Mouse (Mus musculus) intestine, embryonic 14.5 days (tissue): Measurements from ENCODE around the gene Gm43064. TPM values are rescaled to one million over a fixed set of nuclear protein-coding genes. Genes with fewer than 3 reads are reported as not detected.

Experiments
- ATAC-seq: fragments of 200-750 bp; cut with Nextera tagmentation; replicated peaks from 2 replicates; pipeline ENCODE4 v1.8.0; 2017; ENCODE audit warnings: low read depth, moderate number of reproducible peaks, moderate TSS enrichment, moderate library complexity; ENCODE audit not compliant: low FRiP score, low TSS enrichment
- DNase-seq: peaks from one replicate; pipeline ENCODE4 v3.0.0-alpha.2; 2018; ENCODE audit warnings: low spot score
- H3K27ac ChIP-seq: fragments of 300-500 bp; sonication (generic); 2 replicates; pipeline ENCODE4 v1.5.1; 2014; ENCODE audit warnings: low read depth, mild to moderate bottlenecking, control low read depth
- H3K27me3 ChIP-seq: fragments of 300-500 bp; sonication (generic); replicated peaks from 2 replicates; pipeline ENCODE4 v1.6.1; 2014; ENCODE audit warnings: low read length, control low read depth; ENCODE audit not compliant: control insufficient read depth, insufficient read depth
- H3K36me3 ChIP-seq: fragments of 300-500 bp; sonication (generic); 2 replicates; pipeline ENCODE4 v1.6.1; 2014; ENCODE audit warnings: low read length, control low read depth; ENCODE audit not compliant: control insufficient read depth, insufficient read depth
- H3K4me1 ChIP-seq: fragments of 300-500 bp; sonication (generic); replicated peaks from 2 replicates; pipeline ENCODE4 v1.6.1; 2014; ENCODE audit warnings: low read length, control low read depth, mixed read lengths; ENCODE audit not compliant: control insufficient read depth, insufficient read depth
- H3K4me2 ChIP-seq: fragments of 300-500 bp; sonication (generic); 2 replicates; pipeline ENCODE4 v1.6.1; 2014; ENCODE audit warnings: low read length
- H3K4me3 ChIP-seq: fragments of 300-500 bp; sonication (generic); 2 replicates; pipeline ENCODE4 v1.5.1; 2014; ENCODE audit warnings: low read depth, low read length, control low read depth, mixed read lengths
- H3K9ac ChIP-seq: fragments of 300-500 bp; sonication (generic); 2 replicates; pipeline ENCODE4 v1.6.1; 2014; ENCODE audit warnings: mild to moderate bottlenecking, low read length
- H3K9me3 ChIP-seq: fragments of 300-500 bp; sonication (generic); 2 replicates; pipeline ENCODE4 v1.6.1; 2016; ENCODE audit warnings: low read length, control low read depth; ENCODE audit not compliant: control insufficient read depth
- WGBS: fragments of 180-500 bp; shearing (Covaris S2); extraction: QIAGEN DNeasy Blood & Tissue Kit; methylation state at CpG from one replicate; pipeline ENCODE4 v1.1.7; 2014; 5-methylcytosine and 5-hydroxymethylcytosine counted together
- polyA plus RNA-seq: library from polyadenylated mRNA; unstranded; fragments of >200 nt; fragmentation: Nextera tagmentation; extraction: Ambion mirVana; gene quantifications from 2 replicates; pipeline ENCODE4 v1.2.1, GENCODE M21; 2014

Gm43064 gene
- polyA plus RNA-seq, 1 experiment from 2014 or later: 0.55 TPM

DNA sequence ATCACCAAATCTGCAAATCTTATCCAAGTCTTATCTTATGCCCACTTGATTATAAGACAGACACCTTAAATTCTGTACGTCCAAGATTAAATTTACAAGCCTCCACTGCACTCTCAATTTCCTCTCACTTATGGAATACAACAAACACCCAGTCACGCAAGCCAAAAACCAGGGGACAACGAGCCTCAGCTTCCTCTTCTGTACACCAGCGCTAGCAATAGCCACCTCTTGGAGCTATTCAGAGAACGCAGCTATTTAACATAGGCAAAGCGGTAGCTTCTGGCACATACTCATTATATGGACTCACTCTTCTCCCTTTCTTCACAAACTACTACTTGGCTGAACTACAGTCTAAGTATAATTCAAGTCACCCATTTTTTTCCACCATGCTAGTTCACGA is 30.2 kb upstream of the Gm43064 start:
- no peak overlapping the region for H3K9ac ChIP-seq
- WGBS: 89% methylated on average over 7 of the region's 7 CpGs
- no peak for ATAC-seq

DNA sequence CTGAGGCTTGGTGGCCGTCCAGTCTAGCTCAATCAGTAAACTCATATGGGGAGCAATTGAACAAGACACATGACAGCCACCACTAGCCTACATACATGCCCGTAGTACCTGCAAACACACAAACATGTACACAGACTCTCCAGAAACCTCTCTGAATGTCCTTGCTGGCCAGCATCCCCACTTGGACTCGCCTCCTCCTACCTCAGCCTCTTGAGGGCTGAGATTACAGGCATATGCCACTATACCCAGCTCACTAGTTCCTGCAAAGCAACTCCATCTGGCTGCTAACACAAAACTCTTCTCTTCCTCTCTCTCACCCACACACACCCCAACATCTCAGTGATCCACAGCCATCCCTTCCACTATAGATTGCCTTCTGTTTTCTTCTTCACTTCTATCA is 29.1 kb upstream of the Gm43064 start:
- WGBS: 93% methylated on average over 3 of the region's 3 CpGs
- Histone ChIP-seq H3K4me1 (peaks cover 7% of the 10 kb centered on the region), H3K36me3 (peaks cover 21% of the 10 kb centered on the region), H3K4me3 (no peak overlapping the region), H3K9me3 (no peaks in the 10 kb centered on the region), H3K9ac (no peak overlapping the region), H3K27ac (no peak overlapping the region), H3K4me2 (no peak overlapping the region), H3K27me3 (no peaks in the 10 kb centered on the region)
- no peak for ATAC-seq
- DNase-seq: no peak

More for the DNA sequence above, 30.2 kb upstream of the Gm43064 start:
- Histone ChIP-seq H3K36me3 (peaks cover 21% of the 10 kb centered on the region), H3K4me3 (no peak overlapping the region), H3K4me2 (no peak overlapping the region), H3K27me3 (no peaks in the 10 kb centered on the region), H3K27ac (no peak overlapping the region), H3K9me3 (no peaks in the 10 kb centered on the region), H3K4me1 (peaks cover 4% of the 10 kb centered on the region; the same call in 1 of the 2 replicates)
- DNase-seq: no peak

DNA sequence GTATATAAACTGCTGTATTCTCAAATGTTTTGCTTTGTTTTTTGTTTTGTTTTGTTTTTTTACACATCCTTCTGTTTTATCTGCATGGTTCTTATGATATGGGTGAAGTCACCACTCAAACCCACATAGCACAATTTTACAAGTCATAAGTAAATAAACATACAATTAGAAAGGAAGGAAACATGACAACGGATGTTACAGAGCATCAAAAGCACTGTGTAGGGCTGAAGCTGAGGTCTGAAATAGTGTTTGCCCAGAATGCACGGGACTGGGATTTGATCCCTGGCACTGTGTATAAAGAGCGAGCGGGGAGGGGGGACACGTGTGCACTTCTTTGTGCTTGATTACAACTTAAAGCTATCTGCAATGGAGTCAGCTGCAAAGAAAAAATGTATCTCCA is 28.6 kb upstream of the Gm43064 start:
- Histone ChIP-seq H3K27me3 (no peaks in the 10 kb centered on the region), H3K36me3 (peaks cover 16% of the 10 kb centered on the region), H3K4me2 (no peak overlapping the region), H3K9me3 (no peaks in the 10 kb centered on the region), H3K4me3 (no peak overlapping the region), H3K9ac (no peak overlapping the region), H3K4me1 (peaks cover 8% of the 10 kb centered on the region), H3K27ac (no peak overlapping the region)
- no peak for DNase-seq
- WGBS: 83% methylated on average over 5 of the region's 5 CpGs
- no peak for ATAC-seq

DNA sequence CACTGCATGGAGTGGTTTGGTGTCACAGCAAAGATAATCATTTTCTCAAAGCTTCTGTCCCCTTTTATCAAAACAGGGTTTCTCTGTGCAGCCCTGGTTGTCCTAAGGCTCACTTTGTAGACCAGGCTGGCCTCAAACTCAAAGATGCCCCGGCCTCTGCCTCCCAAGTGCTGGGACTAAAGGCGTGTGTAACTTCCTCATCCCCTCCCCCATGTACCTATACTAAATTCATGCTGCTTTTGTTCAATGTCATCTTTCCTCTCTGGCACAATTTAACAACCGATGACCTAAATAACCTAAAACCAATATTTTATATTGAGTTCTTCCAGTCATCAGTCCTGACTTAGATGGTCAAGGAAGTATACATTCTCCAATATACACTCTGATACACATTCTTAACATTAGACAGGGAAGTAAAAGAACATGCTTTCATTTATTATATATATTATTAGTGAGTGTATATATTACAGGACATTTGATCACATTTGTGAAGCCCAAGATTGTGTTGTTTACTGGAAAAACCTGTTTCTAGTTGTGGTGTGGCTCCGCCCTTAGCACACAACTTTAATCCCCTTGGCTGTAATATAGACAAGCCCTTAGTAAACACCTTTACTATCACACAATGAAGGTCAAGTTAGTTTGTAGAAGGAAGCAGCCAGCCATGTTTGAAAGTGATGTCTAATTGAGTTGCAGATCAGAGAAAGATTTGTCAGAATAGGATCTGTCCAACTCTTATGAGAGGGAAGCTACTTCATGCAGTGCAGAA is 26.3 kb upstream of the Gm43064 start:
- no peak overlapping the region for H3K27ac ChIP-seq
- no peaks in the 10 kb centered on the region for H3K27me3 ChIP-seq
- DNase-seq (no peak), ATAC-seq (peak; percentile 71; the same call in 1 of the 2 replicates)
- H3K9me3 ChIP-seq: no peaks in the 10 kb centered on the region
- H3K9ac ChIP-seq: no peak overlapping the region
- H3K4me1 ChIP-seq: peaks cover 8% of the 10 kb centered on the region
- no peak overlapping the region for H3K4me2 ChIP-seq
- 72% methylated on average over 4 of the region's 4 CpGs for WGBS
- no peak overlapping the region for H3K4me3 ChIP-seq
- peaks cover 1% of the 10 kb centered on the region; the same call in 1 of the 2 replicates for H3K36me3 ChIP-seq

DNA sequence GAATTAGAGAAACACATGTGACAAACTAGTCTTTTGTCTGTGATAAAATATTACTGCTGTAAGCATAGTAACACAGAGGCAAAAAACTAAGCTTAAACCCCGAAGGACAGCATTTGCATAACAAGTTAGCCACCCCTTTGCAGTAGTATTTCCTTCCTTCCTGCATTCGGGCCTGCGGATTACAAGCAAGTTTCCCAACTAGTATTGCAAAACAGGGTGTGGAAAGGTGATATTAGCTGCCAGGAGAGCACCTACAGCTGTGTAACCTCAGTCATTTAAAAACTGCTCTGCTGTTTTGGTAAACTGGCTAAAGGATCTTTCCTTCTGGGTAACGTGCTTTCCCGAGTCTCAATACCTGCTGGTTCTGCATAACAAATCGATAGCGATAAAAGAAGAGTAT is 22.1 kb upstream of the Gm43064 start:
- Histone ChIP-seq H3K4me1 (peaks cover 25% of the 10 kb centered on the region), H3K9me3 (no peaks in the 10 kb centered on the region), H3K27me3 (no peaks in the 10 kb centered on the region), H3K36me3 (no peaks in the 10 kb centered on the region), H3K9ac (no peak overlapping the region), H3K27ac (no peak overlapping the region), H3K4me3 (no peak overlapping the region), H3K4me2 (no peak overlapping the region)
- ATAC-seq (no peak), DNase-seq (no peak)
- WGBS: 72% methylated on average over 7 of the region's 7 CpGs

DNA sequence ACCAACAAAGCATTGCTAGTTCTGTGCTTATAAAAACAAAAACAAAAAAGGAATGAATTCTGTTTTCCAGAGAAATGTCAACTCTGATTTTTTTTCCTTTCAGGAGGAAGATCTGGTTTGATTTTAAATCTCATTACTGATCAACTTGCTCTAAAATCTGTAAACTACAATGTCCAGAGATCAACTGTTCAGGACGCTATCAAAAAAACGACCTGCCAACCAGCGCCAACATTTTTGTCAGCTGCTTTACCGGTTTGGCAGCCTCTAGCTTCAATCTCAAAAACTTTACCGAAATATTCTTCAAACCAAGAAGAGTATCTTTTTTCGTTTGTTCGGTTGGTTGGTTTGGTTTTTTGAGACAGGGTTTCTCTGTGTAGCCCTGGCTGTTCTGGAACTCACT is 20.3 kb upstream of the Gm43064 start:
- Histone ChIP-seq H3K9me3 (no peaks in the 10 kb centered on the region), H3K27ac (no peak overlapping the region), H3K4me2 (peak overlapping the region; percentile 86), H3K4me3 (peak overlapping the region; percentile 86; the same call in 1 of the 2 replicates), H3K4me1 (peaks cover 21% of the 10 kb centered on the region), H3K9ac (no peak overlapping the region), H3K36me3 (no peaks in the 10 kb centered on the region), H3K27me3 (0 out of 2 replicates have a peak, but pooled peaks cover 3% of the 10 kb centered on the region)
- ATAC-seq (no peak), DNase-seq (no peak)
- WGBS: 79% methylated on average over 7 of the region's 7 CpGs

DNA sequence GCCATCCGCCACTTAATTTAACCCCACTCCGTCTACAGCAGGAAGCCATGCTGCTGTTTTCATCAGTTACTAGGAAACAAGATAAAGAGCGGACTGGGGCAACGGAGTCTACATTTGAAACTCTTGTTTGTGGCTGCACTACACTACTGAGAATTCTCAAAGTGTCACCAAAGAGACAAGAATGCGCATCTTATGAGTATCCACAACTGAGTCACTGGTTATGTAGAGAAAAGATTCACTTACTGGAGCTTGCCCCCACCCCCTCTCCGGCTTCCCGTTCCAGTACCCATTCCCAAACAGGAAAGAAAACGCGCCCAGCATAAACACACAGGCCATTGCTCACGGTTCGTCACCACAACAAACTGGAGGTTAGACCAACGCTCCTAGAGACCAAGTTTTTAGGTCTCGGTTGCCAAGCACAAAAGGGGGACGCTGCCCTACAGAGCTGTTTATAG is 19.5 kb upstream of the Gm43064 start:
- H3K9ac ChIP-seq: peak overlapping the region; percentile 90
- 0 out of 2 replicates have a peak, but pooled peaks cover 3% of the 10 kb centered on the region for H3K27me3 ChIP-seq
- no peaks in the 10 kb centered on the region for H3K36me3 ChIP-seq
- ATAC-seq (no peak), DNase-seq (peak; percentile 62)
- 3% methylated on average over 14 of the region's 14 CpGs for WGBS
- peaks cover 21% of the 10 kb centered on the region for H3K4me1 ChIP-seq
- H3K27ac ChIP-seq: peak overlapping the region; percentile 83
- peak overlapping the region; percentile 86 for H3K4me2 ChIP-seq
- peak overlapping the region; percentile 86 for H3K4me3 ChIP-seq
- no peaks in the 10 kb centered on the region for H3K9me3 ChIP-seq

DNA sequence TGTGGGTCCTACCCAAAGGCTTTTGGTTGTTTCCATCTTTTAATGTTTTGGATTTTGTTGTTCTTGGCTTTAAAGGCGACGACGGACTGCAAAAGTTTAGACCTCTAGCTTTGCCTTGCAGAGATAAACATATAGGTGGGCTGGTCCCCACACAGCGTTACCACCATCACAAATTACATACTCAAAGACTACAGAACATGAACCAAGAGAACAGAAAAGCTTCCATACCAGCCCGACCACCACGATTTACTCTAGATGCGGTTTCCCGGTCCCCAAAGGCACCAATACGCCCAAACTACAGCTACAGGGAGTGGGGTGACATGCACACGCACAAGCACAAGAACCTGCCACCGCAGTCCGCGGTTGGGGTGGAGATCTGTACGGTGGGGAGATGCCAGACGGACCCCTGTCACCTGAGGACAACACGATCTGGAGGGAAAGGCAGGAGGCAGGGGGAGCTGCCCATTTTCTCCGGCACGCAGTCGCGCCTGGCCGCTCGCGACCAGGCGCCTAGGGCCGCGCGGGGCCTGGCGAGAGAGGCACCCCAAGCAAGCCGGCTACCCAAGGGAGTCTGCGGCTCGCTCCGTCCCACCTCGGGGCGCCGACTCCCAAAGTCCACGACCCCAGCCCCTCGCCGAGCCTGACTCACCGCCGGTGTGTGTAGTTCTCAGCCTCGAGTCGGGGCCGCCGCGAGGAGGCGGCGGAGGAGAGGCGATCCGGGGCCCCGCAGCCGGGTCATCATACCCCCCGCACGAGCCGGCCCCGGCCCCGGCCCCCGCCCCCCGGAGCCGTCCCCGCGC is 18.8 kb upstream of the Gm43064 start:
- H3K4me2 ChIP-seq: peak overlapping the region; percentile 86
- H3K4me3 ChIP-seq: peak overlapping the region; percentile 86
- H3K36me3 ChIP-seq: no peaks in the 10 kb centered on the region
- under 1% methylated on average over 59 of the region's 61 CpGs for WGBS
- H3K27ac ChIP-seq: peak overlapping the region; percentile 83
- H3K4me1 ChIP-seq: peaks cover 17% of the 10 kb centered on the region
- H3K9me3 ChIP-seq: no peaks in the 10 kb centered on the region
- DNase-seq (peak; percentile 82), ATAC-seq (peak; percentile 84)
- H3K27me3 ChIP-seq: 0 out of 2 replicates have a peak, but pooled peaks cover 3% of the 10 kb centered on the region
- H3K9ac ChIP-seq: peak overlapping the region; percentile 90
